In genomic region chr8:115709931-115710330, GRCm38 (mm10) we compare ENCODE assay signal across 14 mouse cellular contexts. TPM values are rescaled to one million over a fixed set of nuclear protein-coding genes. Genes with fewer than 3 reads are reported as not detected.
DNase-seq lines count a peak whose midpoint lies in the region; ATAC-seq and TF ChIP-seq lines count a peak whose summit lies in the region.
"Had no signal": no experiment of that assay in that cellular context is flagged by ENCODE, and none has a peak within 500 bp of the region (broad histone marks: within the 10 kb centered on the region; RNA-seq: fewer than 3 reads in every experiment).

No protein-coding gene starts in this region.

- WGBS in kidney, postnatal 0 days = 64% methylated on average over 8 of the region's 8 CpGs
- 63% methylated on average over 8 of the region's 8 CpGs for WGBS in lung, postnatal 0 days
- 72% methylated on average over 8 of the region's 8 CpGs for WGBS in hindbrain, embryonic 10.5 days

- no peak overlapping the region for H3K4me3 ChIP-seq in kidney, postnatal 0 days (replicated peaks; ENCODE audit: low read depth, low read length)
- H3K4me3 ChIP-seq in lung, postnatal 0 days (ENCODE audit: low read depth, low read length) = no peak overlapping the region
- no peak overlapping the region for H3K4me3 ChIP-seq in hindbrain, embryonic 10.5 days
- H3K4me3 ChIP-seq: hindbrain, embryonic 12.5 days had no signal

- H3K9me3 ChIP-seq in kidney, postnatal 0 days (replicated peaks; ENCODE audit: low read length) = no peaks in the 10 kb centered on the region
- no peaks in the 10 kb centered on the region for H3K9me3 ChIP-seq in lung, postnatal 0 days (ENCODE audit: low read length)
- H3K9me3 ChIP-seq in hindbrain, embryonic 10.5 days = no peaks in the 10 kb centered on the region
- H3K9me3 ChIP-seq: embryonic facial prominence, embryonic 13.5 days; forebrain, embryonic 10.5 days; forebrain, embryonic 15.5 days; hindbrain, embryonic 12.5 days had no signal

- no peak for ATAC-seq in kidney, postnatal 0 days (replicated peaks; ENCODE audit: low FRiP score, low read depth)
- no peak for ATAC-seq in lung, postnatal 0 days
- ATAC-seq: CD4-positive, CD25-positive, alpha-beta regulatory T cell, adult 4 months; forebrain, embryonic 15.5 days; hindbrain, postnatal 0 days had no signal

- peak overlapping the region; percentile 39; the same call in 1 of the 2 replicates for H3K27ac ChIP-seq in kidney, postnatal 0 days
- H3K27ac ChIP-seq in lung, postnatal 0 days (ENCODE audit: low read length) = no peak overlapping the region
- H3K27ac ChIP-seq in hindbrain, embryonic 10.5 days = no peak overlapping the region
- H3K27ac ChIP-seq: embryonic facial prominence, embryonic 13.5 days; forebrain, embryonic 10.5 days; forebrain, embryonic 15.5 days; hindbrain, embryonic 12.5 days; hindbrain, postnatal 0 days; liver, embryonic 14.5 days had no signal

- DNase-seq in kidney, adult 11 months = peak; percentile 68
- no peak for DNase-seq in kidney, postnatal 4 days
- peak; percentile 84 for DNase-seq in kidney, adult 9 months
- no peak for DNase-seq in kidney, postnatal 0 days (ENCODE audit: low spot score)
- peak; percentile 82 for DNase-seq in yolk sac, embryonic 10.5 days (ENCODE audit: low spot score)
- DNase-seq in lung, postnatal 0 days (ENCODE audit: low spot score) = no peak
- no peak for DNase-seq in hindbrain, embryonic 10.5 days (ENCODE audit: low spot score)

- no peak overlapping the region for H3K9ac ChIP-seq in kidney, postnatal 0 days (ENCODE audit: low read depth, low read length)
- no peak overlapping the region for H3K9ac ChIP-seq in lung, postnatal 0 days (replicated peaks; ENCODE audit: low read depth)
- H3K9ac ChIP-seq: forebrain, embryonic 15.5 days; hindbrain, embryonic 12.5 days; liver, embryonic 14.5 days had no signal

- peak overlapping the region; percentile 86; the same call in 1 of the 2 replicates for H3K4me2 ChIP-seq in kidney, postnatal 0 days (ENCODE audit: low read length)
- H3K4me2 ChIP-seq in lung, postnatal 0 days (replicated peaks; ENCODE audit: low read depth, low read length) = no peak overlapping the region

- H3K27me3 ChIP-seq in kidney, postnatal 0 days (ENCODE audit: insufficient read depth, low read length) = no peaks in the 10 kb centered on the region
- no peaks in the 10 kb centered on the region for H3K27me3 ChIP-seq in lung, postnatal 0 days (replicated peaks; ENCODE audit: insufficient read depth, low read length)
- H3K27me3 ChIP-seq in hindbrain, embryonic 10.5 days (ENCODE audit: insufficient read depth, poor library complexity, severe bottlenecking) = peaks cover 47% of the 10 kb centered on the region

- TF ChIP-seq EP300 in lung, postnatal 0 days (IDR thresholded peaks at IDR 0.05) = no peak

- no peak for TF ChIP-seq CTCF in kidney, postnatal 0 days (IDR thresholded peaks at IDR 0.05; ENCODE audit: low read depth)
- no peak for TF ChIP-seq CTCF in lung, postnatal 0 days (IDR thresholded peaks at IDR 0.05)

- no peaks in the 10 kb centered on the region for H3K36me3 ChIP-seq in kidney, postnatal 0 days (ENCODE audit: insufficient read depth, low read length)
- no peaks in the 10 kb centered on the region for H3K36me3 ChIP-seq in lung, postnatal 0 days (ENCODE audit: insufficient read depth, low read length)
- no peaks in the 10 kb centered on the region for H3K36me3 ChIP-seq in hindbrain, embryonic 10.5 days
- H3K36me3 ChIP-seq: embryonic facial prominence, embryonic 13.5 days; forebrain, embryonic 10.5 days; forebrain, embryonic 15.5 days; hindbrain, embryonic 12.5 days had no signal

- no peaks in the 10 kb centered on the region; the same call in 1 of the 2 replicates for H3K4me1 ChIP-seq in kidney, postnatal 0 days (replicated peaks; ENCODE audit: insufficient read depth, low read length)
- H3K4me1 ChIP-seq in lung, postnatal 0 days (ENCODE audit: insufficient read depth, low read depth, low read length) = peaks cover 2% of the 10 kb centered on the region; the same call in 1 of the 2 replicates
- peaks cover 46% of the 10 kb centered on the region for H3K4me1 ChIP-seq in hindbrain, embryonic 10.5 days (replicated peaks)

RNA-seq across cellular contexts. Expression of gene Maf, which starts 2.3 kb away (rescaled TPM):
- 14.5 and 14.8 TPM in 2 replicates for polyA plus RNA-seq in kidney, postnatal 0 days (2015; fragmentation: Nextera tagmentation; extraction: Ambion mirVana)
- 11.7 and 14.4 TPM in 2 replicates for polyA plus RNA-seq in lung, postnatal 0 days (2015; fragmentation: Nextera tagmentation; extraction: Ambion mirVana)
- polyA plus RNA-seq in hindbrain, embryonic 10.5 days (2016; fragmentation: Nextera tagmentation; extraction: Ambion mirVana) = 2.3 and 2.9 TPM in 2 replicates

Comparison
In these comparisons a context has a peak if more than half of its experiments do, and no peak if none do; other contexts are left out.
1. DNase-seq: peak in kidney, adult 11 months (single experiment), kidney, adult 9 months (single experiment) and yolk sac, embryonic 10.5 days (single experiment); none in kidney, postnatal 4 days (0 of 2), kidney, postnatal 0 days (single experiment), lung, postnatal 0 days (single experiment) and hindbrain, embryonic 10.5 days (single experiment).